Mouse (Mus musculus) thymus, postnatal 25 days (tissue): Measurements from ENCODE around the gene Bcl7a.

Experiments
- DNase-seq: peaks from one replicate; pipeline ENCODE4 v3.0.0; 2022

Gene Bcl7a

GRCm38 (mm10) chr5:123333566-123333965 lies 10.1 kb upstream of the Bcl7a start:
- no peak for DNase-seq

- DNase-seq = no peak
Measured at GRCm38 (mm10) chr5:123336205-123336961, 7.3 kb upstream of the Bcl7a start.

GRCm38 (mm10) chr5:123338463-123338862 lies 5.2 kb upstream of the Bcl7a start:
- DNase-seq = no peak

- DNase-seq = no peak
Measured at GRCm38 (mm10) chr5:123344628-123344962, 961 bp downstream of the Bcl7a start.

- peak; percentile 73 for DNase-seq
Measured at GRCm38 (mm10) chr5:123344963-123345852, 1.6 kb downstream of the Bcl7a start.

GRCm38 (mm10) chr5:123345853-123346654 lies 2.4 kb downstream of the Bcl7a start:
- DNase-seq = peak; percentile 76

- no peak for DNase-seq
Measured at GRCm38 (mm10) chr5:123346701-123347270, 3.2 kb downstream of the Bcl7a start.

- DNase-seq = no peak
Measured at GRCm38 (mm10) chr5:123347985-123348384, 4.4 kb downstream of the Bcl7a start.

GRCm38 (mm10) chr5:123350386-123350785 lies 6.8 kb downstream of the Bcl7a start:
- DNase-seq = peak; percentile 45

GRCm38 (mm10) chr5:123355918-123356317 lies 12.3 kb downstream of the Bcl7a start:
- no peak for DNase-seq

GRCm38 (mm10) chr5:123357253-123357652 lies 13.6 kb downstream of the Bcl7a start:
- no peak for DNase-seq

- no peak for DNase-seq
Measured at GRCm38 (mm10) chr5:123359431-123359830, 15.8 kb downstream of the Bcl7a start.

GRCm38 (mm10) chr5:123362911-123363310 lies 19.3 kb downstream of the Bcl7a start:
- DNase-seq = no peak

GRCm38 (mm10) chr5:123364302-123364971 lies 20.8 kb downstream of the Bcl7a start:
- DNase-seq = no peak

- DNase-seq = peak; percentile 51
Measured at GRCm38 (mm10) chr5:123368869-123369488, 25.3 kb downstream of the Bcl7a start.

GRCm38 (mm10) chr5:123370049-123370448 lies 26.4 kb downstream of the Bcl7a start:
- DNase-seq = no peak

- DNase-seq = no peak
Measured at GRCm38 (mm10) chr5:123375262-123375661, 31.6 kb downstream of the Bcl7a start.

GRCm38 (mm10) chr5:123375793-123376452 lies 32.3 kb downstream of the Bcl7a start:
- DNase-seq = no peak

GRCm38 (mm10) chr5:123376569-123376968 lies 32.9 kb downstream of the Bcl7a start:
- no peak for DNase-seq

GRCm38 (mm10) chr5:123377120-123377955 lies 33.7 kb downstream of the Bcl7a start:
- DNase-seq = peak; percentile 77
